Mouse (Mus musculus) brain, embryonic 14.5 days (tissue): ENCODE data around the gene Smg1.

ENCODE experiments used
- CTCF ChIP-seq: fragments of 200-500 bp; IDR thresholded peaks from 2 replicates; pipeline ENCODE4 v1.5.1; 2012; ENCODE audit warnings: inconsistent platforms, mild to moderate bottlenecking, moderate library complexity, borderline replicate concordance; ENCODE audit not compliant: insufficient read depth, insufficient read length; ENCODE audit errors: extremely low read depth
- POLR2A ChIP-seq: fragments of 200-500 bp; IDR thresholded peaks from 2 replicates; pipeline ENCODE4 v1.6.1; 2012; ENCODE audit warnings: mild to moderate bottlenecking, inconsistent platforms, borderline replicate concordance; ENCODE audit not compliant: poor library complexity, insufficient read depth, insufficient read length, severe bottlenecking; ENCODE audit errors: extremely low read depth

- no peak for TF ChIP-seq CTCF
- no peak for TF ChIP-seq POLR2A
These were observed 10.5 kb upstream of the Smg1 start for GRCm38 (mm10) chr7:118254015-118254414.
